Mouse (Mus musculus) c-Kit-positive CD71-positive TER-119-negative erythroid progenitor cells, embryonic 14.5 days (primary cell): ENCODE data around the gene Pan3.

ENCODE experiments used
- DNase-seq: peaks from one replicate; pipeline ENCODE4 v3.0.0-alpha.2; 2013; ENCODE audit warnings: low read depth

The Pan3 gene

GRCm38 (mm10) chr5:147430936-147431839 is 1.2 kb downstream of the Pan3 start:
- no peak for DNase-seq

DNA sequence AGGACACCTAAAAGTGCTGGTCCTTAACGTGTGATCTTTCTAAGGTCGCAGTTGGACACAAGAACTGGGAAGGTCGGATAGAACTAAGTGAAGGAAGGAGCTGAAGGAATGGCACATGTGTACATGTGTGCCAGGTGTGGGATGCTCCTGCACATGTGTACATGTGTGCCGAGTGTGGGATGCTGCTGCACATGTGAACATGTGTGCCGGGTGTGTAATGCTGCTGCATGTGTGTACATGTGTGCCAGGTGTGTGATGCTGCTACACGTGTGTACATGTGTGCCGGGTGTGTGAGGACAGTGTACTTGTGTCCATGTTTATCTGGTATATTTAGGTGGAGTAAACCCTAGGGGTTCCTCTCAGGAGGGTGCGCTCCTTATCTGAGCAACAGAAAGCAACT is 3.0 kb downstream of the Pan3 start:
- no peak for DNase-seq

DNA sequence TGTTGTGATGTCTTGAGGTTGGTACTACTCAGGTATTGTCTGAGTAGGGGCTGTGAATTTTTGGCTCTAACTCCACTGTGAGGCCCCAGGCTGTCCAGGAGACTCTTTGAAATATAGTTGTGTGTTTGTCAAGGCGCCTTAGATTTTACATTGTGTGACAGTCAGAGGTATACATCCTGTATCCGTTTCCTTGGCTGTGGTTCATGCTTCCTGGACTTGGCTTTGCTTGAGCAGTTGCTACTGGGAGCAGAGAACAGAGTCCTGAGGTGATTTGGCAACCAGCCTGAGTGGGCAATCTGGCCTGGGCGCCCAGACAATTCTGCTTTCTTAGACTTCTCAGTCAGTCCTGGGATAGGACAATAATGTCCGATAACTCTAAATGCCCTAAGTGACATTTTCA is 5.3 kb downstream of the Pan3 start:
- no peak for DNase-seq

- no peak for DNase-seq
These were observed 5.8 kb downstream of the Pan3 start for GRCm38 (mm10) chr5:147435751-147436150.

DNA sequence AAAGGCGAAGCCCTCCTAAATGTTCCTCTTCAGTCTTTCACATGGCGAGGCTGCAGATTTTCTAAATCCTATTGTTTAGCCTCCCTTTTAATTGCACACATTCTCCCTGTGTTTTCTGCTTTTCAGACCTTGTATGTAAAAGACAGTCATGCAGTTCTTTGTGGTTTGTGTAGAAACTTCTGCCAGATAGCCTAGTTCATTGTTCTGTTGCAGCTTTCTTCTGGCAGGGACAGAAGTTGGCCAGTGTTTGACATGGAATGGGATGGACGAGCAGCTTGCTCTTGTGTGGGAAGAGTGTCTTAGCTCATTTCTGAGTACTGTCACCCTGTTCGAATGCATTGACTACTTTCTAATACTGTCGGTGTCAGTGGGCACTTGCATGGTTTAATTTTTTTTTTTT is 6.5 kb downstream of the Pan3 start:
- no peak for DNase-seq

DNA sequence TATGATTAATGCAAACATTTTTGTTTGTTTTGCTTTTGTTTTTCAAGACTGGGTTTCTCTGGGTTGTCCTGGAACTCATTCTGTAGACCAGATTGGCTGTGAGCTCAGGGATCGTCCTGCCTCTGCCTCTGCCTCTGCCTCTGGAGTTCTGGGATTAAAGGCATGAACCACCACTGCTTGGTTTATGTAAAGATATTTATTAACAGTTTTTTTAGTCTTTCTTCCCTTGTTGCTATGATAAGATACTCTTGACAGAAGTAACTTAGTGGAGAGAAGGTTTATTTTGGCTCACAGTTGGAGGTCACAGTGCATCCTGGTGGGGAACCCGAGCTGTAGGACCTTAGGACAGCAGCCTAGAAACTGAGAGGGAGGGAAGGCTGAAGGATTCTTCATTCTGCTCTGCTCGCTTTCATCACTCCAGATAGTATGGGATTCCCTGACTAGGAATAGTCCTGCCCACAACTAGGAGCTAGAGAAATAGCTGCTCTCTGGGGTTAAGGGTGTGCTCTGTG is 11.1 kb downstream of the Pan3 start:
- DNase-seq: no peak

DNA sequence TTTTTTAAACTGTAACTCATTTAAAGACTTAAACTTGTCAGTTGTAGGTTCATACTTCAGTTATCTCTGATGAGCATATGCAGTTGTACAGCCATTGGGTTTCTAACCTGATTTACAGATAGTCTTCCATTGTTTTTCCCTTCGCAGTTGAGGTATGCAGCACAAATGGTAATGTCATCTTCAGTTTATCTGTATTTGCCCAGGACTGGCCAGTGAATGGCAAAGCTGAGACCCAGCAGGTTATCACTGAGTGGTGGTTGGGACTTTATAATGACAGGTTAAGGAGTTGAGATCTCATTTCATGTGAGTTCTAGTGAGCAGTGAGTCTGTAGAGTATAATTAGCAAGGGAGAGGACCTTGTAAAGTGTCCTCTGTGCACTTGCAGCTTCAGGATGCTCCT is 12.0 kb downstream of the Pan3 start:
- DNase-seq: no peak

GRCm38 (mm10) chr5:147442741-147443140 is 12.8 kb downstream of the Pan3 start:
- DNase-seq: no peak

GRCm38 (mm10) chr5:147444298-147444697 is 14.3 kb downstream of the Pan3 start:
- DNase-seq: no peak

DNA sequence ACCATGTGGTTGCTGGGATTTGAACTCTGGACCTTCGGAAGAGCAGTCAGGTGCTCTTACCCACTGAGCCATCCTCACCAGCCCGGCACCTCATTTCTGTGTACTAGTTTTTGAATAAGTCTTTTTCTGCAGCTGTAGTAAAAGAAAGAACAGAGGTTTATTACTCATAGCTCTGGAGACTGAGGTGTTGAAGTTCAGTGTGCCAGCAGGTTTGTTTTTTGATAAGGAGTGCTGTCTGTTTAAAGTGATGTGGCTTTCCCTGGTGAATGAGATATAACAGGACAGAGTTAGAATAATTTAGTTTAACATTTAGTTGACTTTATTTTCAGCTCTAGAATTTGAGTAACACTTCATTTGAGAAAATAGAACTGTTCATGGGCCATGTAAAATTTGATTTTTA is 14.8 kb downstream of the Pan3 start:
- DNase-seq: no peak

GRCm38 (mm10) chr5:147445252-147445651 is 15.3 kb downstream of the Pan3 start:
- DNase-seq: no peak

DNA sequence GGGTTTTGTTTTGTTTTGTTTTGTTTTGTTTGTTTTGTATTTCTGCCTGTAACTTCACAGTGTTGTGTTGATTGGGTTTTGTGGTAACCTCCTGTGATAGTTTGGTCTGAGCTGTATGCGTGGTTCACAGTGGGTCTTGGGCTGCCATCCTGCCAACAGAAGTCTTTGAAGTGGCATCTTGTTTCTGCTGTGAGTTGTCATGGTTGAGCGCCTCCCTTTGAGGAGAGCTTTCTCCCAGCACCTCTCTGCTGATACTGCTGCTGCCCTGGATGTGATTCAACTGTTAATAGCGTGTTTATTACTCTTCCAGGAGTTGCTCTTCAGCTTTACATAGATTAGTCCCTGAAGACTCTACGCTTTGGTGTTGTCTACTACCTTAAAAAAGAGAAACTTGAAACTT is 18.6 kb downstream of the Pan3 start:
- no peak for DNase-seq

DNA sequence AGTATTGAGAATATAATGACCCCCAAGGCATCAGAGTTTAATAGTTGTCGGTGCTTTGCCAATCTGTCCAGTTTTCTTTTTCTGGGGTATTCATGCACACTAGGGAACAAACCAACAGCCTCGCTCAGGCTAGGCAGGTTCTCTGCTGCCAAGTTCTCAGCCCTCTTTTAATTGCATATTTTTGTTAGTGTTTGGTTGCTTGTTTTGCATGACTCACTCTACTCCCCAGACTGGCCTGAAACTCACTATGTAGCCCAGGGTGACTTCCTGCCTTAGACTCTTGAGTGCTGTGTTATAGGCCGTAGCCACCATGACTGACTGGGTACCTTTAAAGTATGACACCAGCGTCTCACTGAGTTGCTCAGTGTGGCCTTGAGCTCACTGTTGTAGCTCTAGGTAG is 19.0 kb downstream of the Pan3 start:
- DNase-seq: no peak

DNA sequence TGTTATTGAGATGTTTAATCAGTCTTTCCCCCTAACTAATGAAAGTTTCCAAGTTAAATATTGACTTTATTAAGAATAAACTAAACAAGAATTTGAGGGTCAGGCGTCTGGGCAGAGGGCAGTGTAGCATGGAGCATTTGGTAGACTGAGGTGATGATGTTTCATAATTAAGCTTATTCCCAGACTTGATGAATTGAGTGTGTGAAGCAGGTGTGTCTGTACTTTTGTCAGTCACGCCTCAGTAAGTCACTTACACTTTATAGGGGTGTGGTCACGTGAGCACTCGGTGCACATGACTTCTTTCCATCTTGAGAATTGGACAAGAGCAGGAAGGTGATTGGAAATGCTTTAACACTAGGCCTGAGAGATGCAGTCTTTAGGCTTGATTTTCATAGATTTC is 26.5 kb downstream of the Pan3 start:
- no peak for DNase-seq

- DNase-seq: no peak
These were observed 30.0 kb downstream of the Pan3 start for GRCm38 (mm10) chr5:147459821-147460567.

DNA sequence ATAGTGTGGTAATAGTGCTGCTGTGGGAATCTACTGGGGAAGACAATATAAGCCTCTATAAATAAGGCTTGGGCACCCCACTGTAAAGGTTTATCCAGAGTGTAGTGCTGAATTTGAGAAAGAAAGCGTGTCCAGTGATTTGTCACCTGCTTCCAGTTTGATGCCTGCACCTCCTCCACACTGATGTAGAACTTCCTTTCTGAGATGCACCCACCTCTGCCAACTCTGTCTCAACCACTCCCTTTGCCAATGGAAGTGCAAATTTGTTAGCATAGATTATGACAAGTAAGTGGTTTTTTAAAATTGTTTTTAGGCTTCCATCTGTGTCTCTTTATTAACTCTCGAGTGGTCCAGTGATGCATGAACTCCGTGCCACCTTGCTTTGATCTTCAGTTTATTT is 33.3 kb downstream of the Pan3 start:
- DNase-seq: no peak

DNA sequence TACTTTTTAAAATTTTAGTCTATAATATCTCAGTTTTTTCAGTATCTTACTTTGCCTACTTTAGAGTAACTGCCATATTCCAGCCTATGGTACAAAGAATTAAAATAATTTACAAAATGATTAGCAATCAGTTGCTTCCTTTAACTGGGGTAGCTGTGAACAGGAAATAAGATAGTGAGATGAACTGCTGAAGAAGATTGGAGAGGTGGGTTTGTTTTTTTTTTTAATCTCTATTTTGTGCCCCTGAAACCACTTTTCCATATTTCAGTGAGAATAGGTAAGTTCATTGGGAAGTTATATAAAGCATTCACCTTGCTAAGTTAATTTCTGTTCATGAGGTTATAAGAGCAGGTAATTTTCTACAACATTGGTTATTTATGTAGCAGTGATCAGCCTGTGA is 36.4 kb downstream of the Pan3 start:
- DNase-seq: no peak

DNA sequence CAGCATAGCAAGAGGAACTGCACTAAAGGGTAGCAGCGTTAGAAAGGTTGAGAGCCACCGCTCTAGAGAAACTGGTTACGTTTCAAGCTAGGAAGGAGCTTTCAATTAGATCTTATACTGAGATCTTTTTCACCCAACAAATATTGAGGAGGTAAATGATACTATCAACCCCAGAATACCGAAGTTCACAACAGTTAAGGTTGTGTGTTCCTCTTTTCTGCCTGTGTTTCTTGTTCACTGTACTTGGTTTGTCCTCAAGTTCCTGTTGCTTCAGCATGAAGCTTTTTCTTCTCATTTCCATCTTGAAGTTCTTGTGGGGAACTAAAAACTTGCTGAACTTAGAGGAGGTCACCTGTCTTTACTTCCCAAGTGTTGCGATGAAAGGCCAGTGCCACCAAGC is 41.2 kb downstream of the Pan3 start:
- DNase-seq: no peak

DNA sequence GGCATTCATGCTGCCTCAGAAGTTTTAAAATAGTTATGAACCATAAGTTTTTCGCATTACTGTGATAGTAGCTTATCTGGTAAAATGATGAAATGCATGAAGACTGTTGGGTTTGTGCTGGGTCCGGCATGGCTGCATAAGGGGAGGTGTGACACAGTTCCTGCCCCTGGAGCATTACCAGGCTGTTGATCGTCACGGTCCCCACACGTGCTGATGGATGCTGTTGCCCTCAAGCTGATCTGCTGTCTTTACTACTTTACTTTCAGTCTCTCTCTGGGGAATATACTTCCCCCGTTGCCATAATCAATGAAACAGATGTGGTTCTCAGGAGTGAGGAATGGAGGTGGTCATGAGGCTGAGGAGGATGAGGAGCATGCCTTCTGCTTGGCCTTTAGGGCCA is 43.1 kb downstream of the Pan3 start:
- DNase-seq: no peak

GRCm38 (mm10) chr5:147473856-147474255 is 43.9 kb downstream of the Pan3 start:
- DNase-seq: no peak

- DNase-seq: no peak
These were observed 46.1 kb downstream of the Pan3 start for GRCm38 (mm10) chr5:147476109-147476508.

DNA sequence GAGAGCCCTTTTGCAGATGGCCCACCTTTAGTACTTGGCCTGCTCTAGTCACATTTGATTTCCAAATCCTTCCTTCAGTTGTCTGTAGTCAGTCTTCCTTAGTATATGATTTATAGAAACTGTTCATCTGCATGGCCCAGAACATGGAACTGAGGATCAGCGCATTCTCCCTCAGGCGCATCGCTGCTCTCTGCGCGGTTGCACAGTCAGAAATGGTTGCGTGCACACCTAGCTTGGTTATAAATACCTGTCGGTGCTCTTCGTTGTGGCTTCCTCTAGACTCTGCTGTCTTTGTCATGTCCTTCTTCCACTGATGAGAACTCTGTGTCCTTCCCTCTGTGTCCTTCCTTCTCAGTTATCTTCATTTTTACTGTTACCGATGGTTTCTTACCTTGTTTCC is 47.1 kb downstream of the Pan3 start:
- DNase-seq: no peak

DNA sequence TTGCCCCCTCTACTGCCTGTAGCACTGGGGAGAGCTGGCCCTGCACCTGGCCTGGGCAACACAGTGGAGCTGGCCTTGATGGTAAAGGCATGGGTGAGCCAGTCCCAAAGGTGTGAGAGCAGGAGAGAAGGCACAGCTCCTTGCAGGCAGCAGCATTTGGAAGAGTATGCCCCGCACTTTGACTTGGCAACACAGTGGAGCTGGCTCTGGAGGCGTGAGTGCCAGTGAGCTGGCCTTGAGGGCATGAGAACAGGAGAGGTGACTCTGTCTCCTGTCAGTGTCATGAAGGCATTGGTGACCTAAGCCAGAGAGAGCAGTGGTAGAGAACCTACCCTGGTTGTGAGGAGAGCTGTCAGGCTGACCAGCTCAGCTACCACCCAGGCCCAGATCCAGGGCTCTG is 49.4 kb downstream of the Pan3 start:
- no peak for DNase-seq
